Mouse (Mus musculus): ENCODE results near the gene Loxl1.

The Loxl1 gene

DNA sequence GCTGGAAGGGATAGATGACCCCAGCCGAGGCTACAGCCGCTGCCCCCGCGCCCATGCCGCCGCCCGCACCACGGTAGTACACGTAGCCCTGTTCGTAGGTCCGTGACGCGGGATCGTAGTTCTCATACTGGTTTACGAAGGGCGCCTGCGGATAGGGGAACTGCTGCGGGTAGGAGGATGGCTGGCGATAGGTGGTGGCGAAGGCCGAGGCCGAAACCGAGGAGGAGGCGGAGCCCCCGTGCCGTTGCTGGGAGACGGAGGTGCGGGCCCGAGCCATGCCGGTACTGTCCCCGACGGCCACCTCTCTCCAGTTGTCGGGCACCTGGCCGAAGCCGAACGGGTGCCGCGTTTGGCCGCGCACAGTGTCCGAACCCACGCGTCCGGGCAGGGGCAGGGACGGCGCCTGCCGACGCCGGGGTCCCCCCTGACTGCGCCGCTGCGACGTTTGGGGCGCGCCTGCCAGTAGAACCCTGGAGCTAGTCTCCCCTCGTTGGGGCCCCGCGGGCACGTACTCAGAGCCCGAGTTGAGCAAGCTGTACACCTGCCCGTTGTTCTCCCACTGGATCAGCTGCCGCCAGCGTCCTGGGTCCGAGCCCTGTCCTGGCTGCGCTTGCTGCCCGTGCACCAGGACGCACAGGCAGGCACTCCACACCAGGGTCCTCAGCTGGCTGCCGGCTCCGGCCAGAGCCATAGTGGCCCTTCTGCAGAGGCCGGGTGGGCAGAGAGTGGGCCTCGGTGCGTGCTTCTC lies 616 bp downstream of the Loxl1 start:
- DNase-seq (ENCODE audit: low read depth, low spot score), result peak; percentile 70

DNA sequence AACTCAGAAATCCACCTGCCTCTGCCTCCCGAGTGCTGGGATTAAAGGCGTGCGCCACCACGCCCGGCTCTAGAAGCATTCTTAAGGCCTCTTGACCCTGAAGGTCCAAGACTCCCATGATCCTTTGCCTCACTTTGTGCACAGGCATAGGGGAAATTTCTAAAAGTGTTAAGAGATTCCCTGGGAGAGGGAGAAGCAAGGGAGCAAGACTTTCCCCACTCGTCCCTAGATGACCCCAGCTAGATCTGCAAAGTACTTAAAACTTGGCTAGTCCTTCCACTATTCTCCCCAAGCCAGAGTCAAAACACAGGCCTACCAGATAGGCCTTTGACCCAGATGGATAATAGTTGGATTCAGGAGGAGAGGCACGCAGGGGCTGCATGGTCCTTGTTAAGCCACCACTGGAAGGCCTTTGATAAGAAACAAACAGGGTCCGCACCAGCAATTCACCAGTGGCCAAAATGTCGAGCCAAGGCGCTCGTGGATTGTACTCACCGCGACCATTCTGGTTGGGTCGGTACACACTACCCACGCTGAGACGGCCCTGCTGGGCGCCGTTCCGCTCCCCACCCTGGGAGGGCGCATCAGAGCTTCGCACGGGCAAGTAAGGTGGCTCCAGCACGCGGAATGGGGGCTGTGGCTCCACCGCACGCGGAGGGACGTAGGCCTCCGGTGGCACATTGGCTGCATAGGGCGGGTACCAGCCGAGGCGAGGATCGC lies 1.6 kb downstream of the Loxl1 start:
- DNase-seq (ENCODE audit: low read depth, low spot score), result peak; percentile 77

DNA sequence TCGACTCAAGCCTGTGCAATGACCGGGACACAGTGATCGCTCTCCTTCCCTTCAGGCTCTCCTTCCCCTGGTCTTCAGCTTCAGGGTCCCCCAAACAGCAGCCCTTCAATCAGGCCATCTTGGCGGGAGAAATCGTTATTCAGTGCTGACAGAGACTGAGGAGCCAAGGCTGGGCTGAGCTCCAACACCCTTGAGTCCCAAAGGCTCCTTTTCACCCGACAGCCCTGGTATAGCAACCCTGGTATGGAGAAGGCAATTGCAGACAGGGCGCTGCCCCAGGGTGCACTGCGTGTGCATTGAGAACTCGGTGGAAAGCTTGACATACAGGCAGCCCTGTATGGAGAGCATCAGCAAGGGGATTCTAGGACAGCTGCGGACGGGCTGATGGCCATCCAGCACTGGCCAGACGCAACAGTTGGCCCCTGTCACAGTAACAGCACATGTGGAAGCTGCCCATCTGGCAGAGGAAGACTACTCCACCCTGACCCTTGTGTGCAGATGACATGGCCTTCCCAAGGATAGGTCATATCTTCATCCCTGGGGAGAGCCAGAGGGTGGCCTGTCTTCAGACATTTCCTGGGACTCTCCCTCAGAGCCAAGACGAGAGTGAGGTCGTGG lies 2.8 kb downstream of the Loxl1 start:
- DNase-seq (ENCODE audit: low read depth, low spot score), result peak; percentile 60

DNA sequence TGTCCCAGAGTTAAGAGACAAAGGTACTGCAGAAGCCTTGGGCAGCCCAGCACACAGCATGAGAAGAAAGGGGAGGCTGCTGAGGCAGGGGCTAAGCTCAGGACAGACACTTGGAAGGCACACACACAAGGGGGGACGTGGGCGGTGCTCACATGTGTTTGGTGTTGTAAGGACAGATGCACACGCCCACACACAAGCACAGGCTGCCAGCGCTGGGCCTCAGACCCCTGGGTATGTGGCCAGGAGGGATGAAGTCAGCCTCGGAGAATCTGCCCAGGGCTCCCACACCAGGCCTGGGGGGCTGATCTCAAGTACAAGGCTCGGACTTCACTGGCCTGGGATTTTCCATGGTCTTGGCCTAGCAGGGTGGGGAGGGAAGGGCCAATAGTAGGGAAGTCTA lies 4.6 kb downstream of the Loxl1 start:
- peak; percentile 95 for DNase-seq (ENCODE audit: low read depth, low spot score)

DNA sequence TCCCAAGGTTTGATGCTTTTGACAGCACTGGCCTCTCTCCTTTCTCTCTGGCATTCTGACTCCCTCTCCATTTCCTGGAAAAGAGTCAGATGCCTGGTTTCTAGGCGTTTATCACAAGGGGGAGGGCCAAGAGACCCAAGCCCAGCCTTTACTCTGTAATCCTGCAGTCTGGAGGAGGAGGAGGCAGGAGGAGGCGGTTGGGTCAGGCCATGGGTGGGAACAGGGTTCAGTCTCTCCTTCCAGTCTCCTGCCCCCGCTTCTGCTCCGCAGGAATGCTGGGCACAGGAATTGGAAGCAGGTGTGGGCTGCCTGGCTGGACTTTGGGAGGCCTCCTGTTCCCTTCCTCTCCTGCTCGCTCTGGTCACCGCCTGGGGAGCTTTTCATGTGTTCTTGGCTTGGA lies 7.3 kb downstream of the Loxl1 start:
- DNase-seq (ENCODE audit: low read depth, low spot score), result peak; percentile 85

DNA sequence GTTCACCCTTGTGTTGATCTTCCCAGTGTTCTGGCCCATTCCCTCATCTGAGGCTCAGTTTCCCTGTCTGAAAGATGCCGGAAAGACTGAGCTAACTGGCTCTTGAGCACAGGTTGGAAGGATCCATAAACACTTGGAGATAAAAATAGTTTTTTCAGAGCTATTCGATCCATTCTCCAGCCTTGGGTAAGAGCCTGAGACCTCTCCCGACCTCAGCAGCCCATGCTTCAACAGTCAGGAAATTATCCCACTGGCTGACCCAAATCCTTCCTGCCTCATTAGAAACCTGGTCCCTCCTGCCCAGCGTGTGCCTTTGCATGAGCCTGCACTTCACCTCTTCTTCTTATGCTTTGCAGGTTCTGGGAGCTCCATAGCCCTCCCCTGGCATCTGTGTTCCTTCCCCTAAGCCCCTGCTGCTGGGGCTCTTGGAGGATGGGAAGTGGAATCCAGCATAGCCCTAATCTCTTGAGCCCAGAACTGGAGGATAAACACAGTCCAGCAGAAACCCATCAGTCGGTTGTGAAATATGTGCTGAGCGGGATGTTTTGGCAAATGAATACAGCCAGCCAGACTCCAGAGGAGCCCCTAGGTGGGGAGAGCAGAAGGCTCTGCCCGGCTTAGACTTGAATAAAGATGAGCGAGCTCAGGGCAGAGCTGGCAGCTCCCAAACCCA lies 9.3 kb downstream of the Loxl1 start:
- DNase-seq (ENCODE audit: low read depth, low spot score), result no peak

DNA sequence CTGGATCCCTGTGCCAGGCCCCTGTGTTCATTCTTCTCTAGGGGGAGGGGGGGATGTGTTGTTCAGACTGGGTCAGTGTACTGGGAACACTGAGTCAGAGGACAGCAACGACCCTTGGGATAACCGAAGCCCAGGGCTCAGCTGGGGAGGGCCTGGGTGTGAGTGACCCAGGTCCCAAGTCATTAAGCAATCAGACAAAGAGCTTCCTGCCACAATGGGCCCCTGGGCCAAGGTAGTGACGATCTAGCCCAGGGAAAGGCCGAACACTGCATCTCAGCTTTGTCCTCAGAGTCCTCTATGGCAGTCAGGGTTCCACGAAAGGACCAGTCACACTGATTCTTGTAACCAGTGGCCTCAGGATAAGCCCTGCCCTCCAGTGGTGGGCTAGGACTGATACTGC lies 9.9 kb downstream of the Loxl1 start:
- no peak for DNase-seq (ENCODE audit: low read depth, low spot score)

DNA sequence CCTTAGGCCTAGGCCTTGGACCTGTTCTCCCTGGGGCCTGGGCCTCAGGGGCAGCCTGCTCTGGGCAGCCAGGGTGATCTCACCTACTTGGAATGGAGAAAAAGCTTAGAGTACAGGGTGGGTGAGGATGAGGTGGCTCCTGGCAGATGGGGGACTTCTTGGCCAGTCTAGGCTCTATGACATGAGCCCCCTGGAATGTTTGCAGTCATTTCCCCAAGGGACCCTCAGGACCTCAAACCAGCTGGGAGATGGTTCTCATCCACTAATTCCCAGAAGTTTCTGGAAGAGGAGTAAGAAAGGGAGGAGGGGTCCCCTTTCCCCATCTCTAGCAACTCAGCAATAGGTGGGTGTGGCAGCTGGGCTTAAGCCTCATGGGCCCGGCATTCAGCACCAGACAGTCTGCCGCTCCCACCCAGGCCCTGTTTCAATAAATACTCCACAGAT lies 13.6 kb downstream of the Loxl1 start:
- peak; percentile 95 for DNase-seq (ENCODE audit: low read depth, low spot score)

DNA sequence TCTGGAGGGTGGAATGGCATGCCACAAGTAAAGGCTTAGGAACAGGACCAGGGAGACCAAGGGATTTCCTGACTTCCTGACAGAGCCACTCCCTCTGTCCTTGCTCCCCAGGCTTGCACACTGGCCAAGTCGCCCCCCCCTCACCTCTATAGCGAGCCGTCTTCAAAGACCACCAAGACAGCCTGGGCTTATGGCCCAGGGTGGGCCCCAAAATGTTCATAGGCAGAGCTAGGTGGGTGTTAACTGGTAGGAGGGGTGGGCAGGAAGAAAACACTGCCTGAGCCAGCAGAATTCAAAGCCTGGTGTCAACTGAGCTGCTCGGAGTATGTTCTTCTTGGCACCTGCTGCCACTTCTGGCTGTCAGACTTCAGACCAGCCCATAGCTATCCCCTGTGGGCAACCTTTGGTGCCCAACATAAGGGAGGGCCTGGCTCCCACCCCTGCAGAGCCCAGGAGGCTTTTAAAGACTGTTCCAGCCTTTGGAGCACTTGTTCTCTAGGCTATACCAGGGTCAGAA lies 15.0 kb downstream of the Loxl1 start:
- no peak for DNase-seq (ENCODE audit: low read depth, low spot score)

DNA sequence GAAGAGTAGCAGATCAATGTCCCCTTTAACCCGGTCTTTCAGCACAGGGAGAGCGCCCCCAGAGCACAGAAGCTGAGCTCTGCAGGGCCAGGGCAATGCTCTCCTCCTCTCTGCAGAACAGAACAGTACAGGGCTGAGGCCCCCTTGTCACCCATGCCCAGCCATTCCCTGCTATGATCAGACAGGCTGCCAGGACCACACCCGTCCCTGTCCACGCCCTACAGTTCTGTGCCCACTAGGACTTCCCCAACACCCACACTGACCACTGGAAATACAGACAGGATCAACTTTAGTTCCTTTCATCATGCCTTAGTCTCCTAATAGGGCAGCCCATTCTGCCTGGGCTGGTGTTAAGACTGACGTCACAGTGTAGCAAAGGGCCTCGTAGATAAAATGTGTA lies 15.9 kb downstream of the Loxl1 start:
- no peak for DNase-seq (ENCODE audit: low read depth, low spot score)

DNA sequence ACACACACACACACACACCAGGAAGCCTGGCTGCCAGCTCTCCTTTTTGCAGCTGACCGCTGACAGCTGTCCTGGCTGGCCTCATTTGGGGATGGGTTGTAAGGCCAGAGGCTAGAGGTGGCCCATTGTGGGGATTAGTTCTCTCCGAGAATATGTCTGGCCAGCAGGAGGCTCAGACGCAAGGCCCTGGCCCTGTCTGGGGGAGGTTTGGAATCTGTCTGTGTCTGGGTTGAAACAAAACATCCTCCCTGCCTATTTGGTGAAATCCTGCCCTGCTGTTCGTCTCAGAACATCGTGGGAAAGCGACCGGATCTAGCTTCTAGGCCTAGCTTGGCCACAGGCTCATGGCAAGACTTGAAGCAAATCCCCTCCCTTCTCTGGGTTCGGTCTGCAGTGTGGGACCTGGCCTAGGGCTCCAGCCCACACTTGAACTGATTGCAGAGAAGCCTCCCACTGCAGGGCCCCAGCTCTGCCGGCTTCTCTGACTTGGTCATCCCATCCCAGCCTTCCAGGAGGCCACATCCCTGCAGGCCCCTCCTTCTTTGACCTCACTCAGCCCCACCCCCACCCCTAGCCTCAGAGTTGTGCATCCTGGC lies 17.1 kb downstream of the Loxl1 start:
- DNase-seq (ENCODE audit: low read depth, low spot score), result no peak

DNA sequence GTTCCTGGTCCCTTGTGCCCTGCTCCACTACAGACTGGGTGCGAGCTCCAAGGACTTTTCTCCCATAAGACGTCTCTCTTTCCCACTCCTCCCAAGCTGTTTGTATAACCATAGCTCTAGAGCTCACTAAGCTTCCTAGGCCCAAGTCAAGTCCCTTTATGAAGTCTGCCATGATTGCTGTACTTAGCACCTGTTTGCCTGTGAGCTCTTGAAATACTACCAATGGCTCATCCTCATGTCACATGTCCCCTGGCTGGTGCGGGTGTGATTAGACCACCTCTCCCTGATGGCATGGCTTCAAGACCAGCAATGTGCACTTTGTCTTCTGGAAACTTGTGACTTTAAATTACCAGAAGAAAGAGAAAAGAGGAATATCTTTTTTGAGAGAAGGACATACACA lies 17.6 kb downstream of the Loxl1 start:
- no peak for DNase-seq (ENCODE audit: low read depth, low spot score)

DNA sequence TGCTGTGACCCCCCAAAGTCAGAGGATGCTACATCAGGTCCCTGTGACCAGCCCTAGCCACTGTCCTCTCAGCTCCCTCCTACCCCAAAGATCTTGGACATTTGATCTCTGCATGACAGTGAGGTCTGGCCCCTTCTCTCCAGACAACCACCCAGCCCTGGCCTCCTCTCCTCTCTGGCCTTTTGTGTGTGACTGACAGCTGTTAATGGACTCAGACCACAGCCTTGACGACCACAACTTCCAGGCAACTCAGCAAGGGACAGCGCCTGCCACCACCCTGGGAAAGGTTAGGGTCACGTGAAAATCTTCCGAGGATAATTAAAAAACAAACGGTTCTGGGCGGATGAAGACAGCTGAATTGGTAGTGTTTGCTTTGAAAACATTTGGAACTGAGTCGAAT lies 18.5 kb downstream of the Loxl1 start:
- no peak for DNase-seq (ENCODE audit: low read depth, low spot score)

DNA sequence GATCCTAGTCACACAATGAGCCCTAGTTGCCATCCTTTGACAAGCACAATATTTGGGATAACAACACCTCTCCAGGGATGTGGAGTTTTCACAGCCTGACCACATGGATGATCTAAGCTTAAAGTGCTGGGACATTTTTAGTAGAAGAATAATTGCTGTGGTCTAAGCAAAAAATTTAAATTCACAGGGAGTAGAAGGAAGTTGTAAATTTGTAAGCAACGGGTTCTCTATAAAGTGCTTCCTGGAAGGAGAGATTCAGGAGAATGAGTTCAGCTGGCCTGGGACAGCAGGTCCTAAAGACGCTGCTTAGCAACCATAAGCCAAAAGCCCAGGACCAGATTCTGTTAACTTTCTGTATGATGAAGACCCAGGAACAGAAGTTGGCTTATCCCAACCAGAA lies 23.1 kb downstream of the Loxl1 start:
- no peak for DNase-seq (ENCODE audit: low read depth, low spot score)

DNA sequence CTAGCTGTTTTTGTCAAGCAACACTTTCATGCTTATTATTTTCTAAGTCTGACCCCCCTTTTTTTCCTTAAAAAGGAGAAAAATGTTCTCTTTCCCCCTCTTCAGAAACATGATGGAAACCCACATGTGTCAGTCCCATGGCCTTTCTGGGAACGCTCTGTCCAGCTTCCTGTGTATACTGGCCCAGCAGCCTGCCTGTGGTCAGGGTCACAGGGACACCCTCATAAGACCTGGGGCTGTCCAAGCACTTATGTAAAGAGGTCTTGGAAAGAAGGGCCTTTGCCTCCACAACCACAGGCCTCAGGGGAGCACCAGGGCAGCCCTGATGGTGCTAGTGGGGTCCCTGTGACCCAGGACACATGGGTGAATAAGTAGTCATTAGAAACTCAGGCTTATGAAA lies 23.9 kb downstream of the Loxl1 start:
- no peak for DNase-seq (ENCODE audit: low read depth, low spot score)

DNA sequence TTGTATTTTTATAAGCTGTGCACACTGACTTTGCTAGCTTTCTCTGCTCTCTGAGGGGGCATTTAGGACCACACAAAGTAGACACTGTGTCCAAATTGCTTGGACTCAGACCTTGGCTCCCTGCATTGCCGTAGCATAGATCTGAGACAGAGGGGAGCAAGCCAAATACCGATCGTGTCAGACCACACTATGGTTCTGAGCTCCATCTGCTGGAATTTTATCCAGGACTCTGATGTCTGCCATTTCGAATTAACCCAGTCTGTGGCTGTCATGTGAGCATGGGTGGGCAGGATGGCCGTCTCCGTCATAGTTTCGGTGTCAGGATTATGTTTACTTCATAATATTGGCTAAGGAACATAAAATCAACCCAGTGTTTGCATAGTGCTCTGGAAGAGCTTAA lies 29.6 kb downstream of the Loxl1 start:
- no peak for DNase-seq (ENCODE audit: low read depth, low spot score)

DNA sequence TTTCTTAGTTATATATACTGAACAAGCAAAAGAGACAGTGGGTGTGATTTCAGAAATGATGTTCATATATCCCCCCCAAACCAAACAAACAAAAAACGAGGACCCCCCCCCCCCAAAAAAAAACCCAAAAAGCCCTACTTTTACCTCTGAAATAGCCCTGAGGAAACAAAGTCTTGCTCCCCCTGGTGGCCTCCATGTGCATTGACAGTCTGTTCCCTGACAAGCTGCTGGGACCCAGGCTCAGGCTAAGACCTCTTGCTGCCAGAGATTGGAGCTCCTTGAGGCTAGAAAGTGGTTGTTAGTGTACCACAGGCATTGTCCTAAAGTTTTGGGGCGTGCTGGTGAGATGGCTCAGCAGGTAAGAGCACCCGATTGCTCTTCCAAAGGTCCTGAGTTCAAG lies 31.4 kb downstream of the Loxl1 start:
- peak; percentile 68 for DNase-seq (ENCODE audit: low read depth, low spot score)

DNA sequence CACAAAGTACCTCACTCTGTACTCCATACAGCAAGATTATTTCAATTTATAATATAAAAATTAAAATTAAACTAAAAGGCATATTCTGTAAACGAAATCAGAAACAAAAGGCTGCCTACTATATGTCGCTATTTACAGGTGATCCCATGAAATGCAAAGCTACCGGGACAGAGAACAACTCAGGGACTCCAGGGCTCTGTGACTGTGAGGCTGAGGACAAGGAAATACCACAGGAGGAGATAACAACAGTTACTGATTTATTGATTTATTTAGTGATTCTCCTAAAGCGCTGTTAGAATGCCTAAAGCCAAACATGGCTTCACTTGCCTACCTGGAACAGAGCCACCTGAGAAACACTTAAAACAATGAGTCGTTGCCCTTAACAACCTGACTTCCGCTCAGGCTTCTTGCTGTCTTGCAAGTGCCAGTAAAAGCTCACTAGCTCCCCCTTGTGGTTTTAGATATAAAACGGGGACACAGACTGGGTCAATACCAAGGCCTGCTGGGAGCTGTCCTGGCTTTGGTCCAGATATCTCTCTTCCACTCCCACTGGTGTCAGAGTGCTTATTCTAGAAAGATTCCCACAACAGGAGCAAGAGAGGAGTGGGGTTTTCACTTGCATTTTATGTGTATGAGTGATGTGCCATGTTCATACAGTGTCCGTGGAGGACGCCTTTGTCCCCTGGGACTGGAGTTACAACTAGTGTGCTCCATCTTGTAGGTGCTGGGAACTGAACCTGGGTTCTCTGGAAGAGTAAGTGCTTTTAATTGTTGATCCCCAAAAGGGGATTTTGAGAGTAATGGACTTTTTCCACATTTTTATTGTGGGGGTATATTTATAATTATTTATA lies 32.5 kb downstream of the Loxl1 start:
- peak; percentile 97 for DNase-seq (ENCODE audit: low read depth, low spot score)

DNA sequence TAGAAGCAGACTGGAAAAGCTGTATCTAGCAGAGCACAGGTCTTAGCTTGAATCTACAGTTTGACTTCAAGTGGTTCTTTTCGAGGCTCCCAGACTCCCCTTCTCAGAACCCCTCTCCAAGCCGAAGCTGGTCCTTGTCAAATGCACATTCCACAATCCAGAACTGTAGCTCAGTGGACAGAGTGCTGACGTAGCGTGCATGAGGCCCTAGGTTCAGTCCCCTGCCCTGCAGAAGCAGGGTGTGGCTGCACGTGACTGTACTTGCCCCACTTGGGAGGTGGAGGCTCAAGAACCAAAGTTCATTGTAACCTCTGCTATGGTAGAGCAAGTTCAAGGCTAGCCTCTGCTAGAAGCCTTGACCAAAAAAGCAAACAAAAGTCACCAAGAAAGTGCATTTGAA lies 33.2 kb downstream of the Loxl1 start:
- DNase-seq (ENCODE audit: low read depth, low spot score), result no peak

DNA sequence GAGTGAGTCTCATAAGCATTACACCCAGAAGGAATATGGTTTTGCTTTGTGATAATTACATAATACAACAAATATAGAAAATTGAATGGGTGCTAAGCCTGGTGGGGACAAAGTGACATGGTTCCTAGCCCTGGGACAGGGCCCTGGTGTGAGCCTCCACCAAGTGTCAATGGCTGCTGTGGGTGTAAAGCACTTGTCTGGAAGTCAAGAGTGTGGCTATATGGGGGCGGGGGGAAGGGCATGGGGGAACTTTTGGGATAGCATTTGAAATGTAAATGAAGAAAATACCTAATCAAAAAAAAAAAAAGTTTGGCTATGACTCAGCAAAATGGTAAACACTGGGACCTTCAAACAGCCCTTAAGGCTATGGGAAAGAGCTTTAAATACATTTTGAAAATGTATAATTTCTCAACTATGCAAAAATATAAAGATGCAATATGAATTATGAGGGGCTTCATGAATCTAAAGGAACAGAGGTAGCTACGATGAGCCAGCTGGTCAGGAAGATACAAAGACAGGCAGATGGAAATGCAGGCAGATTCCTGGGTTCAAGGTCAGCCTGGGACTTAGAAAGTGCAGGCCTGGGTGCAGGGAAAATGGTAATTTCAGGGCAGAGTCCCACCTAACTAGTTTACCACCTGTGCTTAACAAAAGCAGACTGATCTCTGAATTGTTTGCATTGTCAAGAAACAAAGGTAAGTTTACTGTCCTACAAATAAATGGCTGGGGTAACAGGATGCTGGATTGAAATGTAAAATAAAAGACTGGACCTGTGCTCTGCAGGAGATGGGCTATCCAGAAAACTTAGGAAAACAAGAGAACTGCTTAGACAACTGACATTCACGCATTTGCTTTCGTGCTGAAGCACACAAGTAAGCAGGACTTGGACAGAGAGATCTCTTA lies 33.9 kb downstream of the Loxl1 start:
- DNase-seq (ENCODE audit: low read depth, low spot score), result no peak
